Mouse (Mus musculus): ENCODE results near the gene Zfp459.
"Not testable (repeated sequence)": the region's sequence is repeated elsewhere in the genome, so short reads cannot be mapped to it uniquely, and the experiment has no call there.

DNA sequence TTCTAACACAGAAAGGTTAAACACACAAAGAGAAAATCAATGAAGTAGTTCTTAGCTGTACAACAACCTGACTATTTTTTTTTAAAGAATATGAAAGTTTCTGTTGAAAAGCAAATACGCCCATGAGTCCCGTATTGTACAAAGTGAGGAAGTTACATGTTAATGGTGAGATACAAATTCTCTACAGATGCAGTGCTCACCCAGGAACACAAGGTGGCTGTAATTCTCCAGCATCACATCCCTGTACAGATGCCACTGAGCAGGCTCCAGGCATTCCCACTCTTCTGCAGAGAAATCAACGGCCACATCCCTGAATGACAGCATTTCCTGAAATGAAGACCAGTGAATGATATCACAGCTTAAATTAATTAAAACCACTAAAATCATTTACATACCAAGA is 7.6 kb downstream of the Zfp459 start:
- TF ChIP-seq CTCF (IDR thresholded peaks at IDR 0.05; ENCODE audit: extremely low read depth, insufficient read depth, low read length), result peak; percentile 26; the same call in 1 of the 2 replicates
- TF ChIP-seq POLR2A (IDR thresholded peaks at IDR 0.05; ENCODE audit: extremely low read depth, insufficient read depth, low read length), result not testable (repeated sequence)
